Mouse (Mus musculus): ENCODE measurements around the gene Stat5a. TPM values are rescaled to one million over a fixed set of nuclear protein-coding genes. Genes with fewer than 3 reads are reported as not detected.

The Stat5a gene
- polyA plus RNA-seq, 1 experiment, result 4.0 TPM

- Histone ChIP-seq H3K27ac (ENCODE audit: control insufficient read depth, insufficient read depth, low read depth, low read length) (no peak overlapping the region), H3K36me3 (ENCODE audit: control insufficient read depth, insufficient read depth, low read length) (no peaks in the 10 kb centered on the region), H3K4me1 (ENCODE audit: control insufficient read depth, insufficient read depth, low read length) (no peaks in the 10 kb centered on the region), H3K4me3 (ENCODE audit: control insufficient read depth, low read depth, low read length) (no peak overlapping the region), H3K27me3 (ENCODE audit: control insufficient read depth, insufficient read depth, low read length) (no peaks in the 10 kb centered on the region)
- no peak for TF ChIP-seq CTCF (IDR thresholded peaks at IDR 0.05; ENCODE audit: control insufficient read depth, insufficient read depth, insufficient replicate concordance, low read depth, low read length)
- no peak for TF ChIP-seq POLR2A (IDR thresholded peaks at IDR 0.05; ENCODE audit: control insufficient read depth, low read depth, low read length)
These were observed 34.7 kb upstream of the Stat5a start for GRCm38 (mm10) chr11:100824496-100824895.

DNA sequence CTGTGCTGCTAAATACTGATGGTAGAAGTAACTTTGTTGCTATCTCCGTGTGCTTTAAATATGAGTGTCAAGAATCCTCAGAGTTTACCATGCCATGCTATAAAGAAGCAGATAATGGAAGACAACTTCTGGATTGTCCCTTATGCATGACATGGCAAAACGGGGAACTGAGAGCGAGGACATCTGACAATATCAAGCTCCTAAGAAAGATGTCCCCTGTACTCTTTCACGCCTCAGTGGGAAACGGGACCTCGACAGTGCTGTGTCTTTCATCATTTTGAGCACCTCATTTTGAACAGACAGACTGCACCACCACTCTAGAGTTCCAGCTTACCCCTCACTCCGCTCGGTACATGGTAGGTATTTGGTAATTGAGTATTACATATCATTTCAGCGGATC, 33.7 kb upstream of the Stat5a start:
- no peaks in the 10 kb centered on the region for H3K36me3 ChIP-seq (ENCODE audit: control insufficient read depth, insufficient read depth, low read length)
- no peaks in the 10 kb centered on the region for H3K27me3 ChIP-seq (ENCODE audit: control insufficient read depth, insufficient read depth, low read length)
- H3K27ac ChIP-seq (ENCODE audit: control insufficient read depth, insufficient read depth, low read depth, low read length), result no peak overlapping the region
- TF ChIP-seq POLR2A (IDR thresholded peaks at IDR 0.05; ENCODE audit: control insufficient read depth, low read depth, low read length), result no peak
- TF ChIP-seq CTCF (IDR thresholded peaks at IDR 0.05; ENCODE audit: control insufficient read depth, insufficient read depth, insufficient replicate concordance, low read depth, low read length), result no peak
- H3K4me1 ChIP-seq (ENCODE audit: control insufficient read depth, insufficient read depth, low read length), result no peaks in the 10 kb centered on the region
- no peak overlapping the region for H3K4me3 ChIP-seq (ENCODE audit: control insufficient read depth, low read depth, low read length)

GRCm38 (mm10) chr11:100826161-100826866, 32.8 kb upstream of the Stat5a start:
- no peaks in the 10 kb centered on the region for H3K36me3 ChIP-seq (ENCODE audit: control insufficient read depth, insufficient read depth, low read length)
- no peak overlapping the region for H3K27ac ChIP-seq (ENCODE audit: control insufficient read depth, insufficient read depth, low read depth, low read length)
- no peaks in the 10 kb centered on the region for H3K4me1 ChIP-seq (ENCODE audit: control insufficient read depth, insufficient read depth, low read length)
- no peaks in the 10 kb centered on the region for H3K27me3 ChIP-seq (ENCODE audit: control insufficient read depth, insufficient read depth, low read length)
- no peak for TF ChIP-seq POLR2A (IDR thresholded peaks at IDR 0.05; ENCODE audit: control insufficient read depth, low read depth, low read length)
- no peak for TF ChIP-seq CTCF (IDR thresholded peaks at IDR 0.05; ENCODE audit: control insufficient read depth, insufficient read depth, insufficient replicate concordance, low read depth, low read length)
- H3K4me3 ChIP-seq (ENCODE audit: control insufficient read depth, low read depth, low read length), result no peak overlapping the region

- Histone ChIP-seq H3K27me3 (ENCODE audit: control insufficient read depth, insufficient read depth, low read length) (no peaks in the 10 kb centered on the region), H3K4me3 (ENCODE audit: control insufficient read depth, low read depth, low read length) (no peak overlapping the region), H3K36me3 (ENCODE audit: control insufficient read depth, insufficient read depth, low read length) (no peaks in the 10 kb centered on the region), H3K27ac (ENCODE audit: control insufficient read depth, insufficient read depth, low read depth, low read length) (no peak overlapping the region), H3K4me1 (ENCODE audit: control insufficient read depth, insufficient read depth, low read length) (no peaks in the 10 kb centered on the region)
- TF ChIP-seq POLR2A (IDR thresholded peaks at IDR 0.05; ENCODE audit: control insufficient read depth, low read depth, low read length), result no peak
- no peak for TF ChIP-seq CTCF (IDR thresholded peaks at IDR 0.05; ENCODE audit: control insufficient read depth, insufficient read depth, insufficient replicate concordance, low read depth, low read length)
These were observed 30.4 kb upstream of the Stat5a start for GRCm38 (mm10) chr11:100828676-100829151.

DNA sequence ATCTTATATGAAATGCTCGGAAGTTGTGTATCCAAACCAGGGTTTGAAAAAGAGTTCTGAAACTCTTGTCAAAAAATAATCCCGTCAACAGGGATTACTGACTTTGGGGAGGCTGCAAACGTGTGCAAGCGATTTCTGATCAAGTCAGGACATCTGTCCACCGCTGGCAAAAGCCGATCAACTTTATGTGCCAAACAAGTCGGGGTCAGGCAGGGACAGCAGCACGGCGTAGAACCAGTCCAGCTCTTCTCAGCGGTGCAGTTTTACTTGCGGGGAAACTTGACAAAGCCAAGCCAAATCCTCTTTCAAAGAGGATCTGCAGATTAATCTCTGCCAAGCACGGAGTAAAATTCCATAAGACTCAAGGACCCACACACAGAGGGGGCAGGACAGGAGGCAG, 29.5 kb upstream of the Stat5a start:
- Histone ChIP-seq H3K4me1 (ENCODE audit: control insufficient read depth, insufficient read depth, low read length) (no peaks in the 10 kb centered on the region), H3K27me3 (ENCODE audit: control insufficient read depth, insufficient read depth, low read length) (no peaks in the 10 kb centered on the region), H3K27ac (ENCODE audit: control insufficient read depth, insufficient read depth, low read depth, low read length) (no peak overlapping the region), H3K36me3 (ENCODE audit: control insufficient read depth, insufficient read depth, low read length) (no peaks in the 10 kb centered on the region), H3K4me3 (ENCODE audit: control insufficient read depth, low read depth, low read length) (no peak overlapping the region)
- TF ChIP-seq CTCF (IDR thresholded peaks at IDR 0.05; ENCODE audit: control insufficient read depth, insufficient read depth, insufficient replicate concordance, low read depth, low read length) (no peak), POLR2A (IDR thresholded peaks at IDR 0.05; ENCODE audit: control insufficient read depth, low read depth, low read length) (no peak)

- TF ChIP-seq POLR2A (IDR thresholded peaks at IDR 0.05; ENCODE audit: control insufficient read depth, low read depth, low read length), result no peak
- no peak for TF ChIP-seq CTCF (IDR thresholded peaks at IDR 0.05; ENCODE audit: control insufficient read depth, insufficient read depth, insufficient replicate concordance, low read depth, low read length)
These were observed 27.8 kb upstream of the Stat5a start for GRCm38 (mm10) chr11:100831396-100831795.

DNA sequence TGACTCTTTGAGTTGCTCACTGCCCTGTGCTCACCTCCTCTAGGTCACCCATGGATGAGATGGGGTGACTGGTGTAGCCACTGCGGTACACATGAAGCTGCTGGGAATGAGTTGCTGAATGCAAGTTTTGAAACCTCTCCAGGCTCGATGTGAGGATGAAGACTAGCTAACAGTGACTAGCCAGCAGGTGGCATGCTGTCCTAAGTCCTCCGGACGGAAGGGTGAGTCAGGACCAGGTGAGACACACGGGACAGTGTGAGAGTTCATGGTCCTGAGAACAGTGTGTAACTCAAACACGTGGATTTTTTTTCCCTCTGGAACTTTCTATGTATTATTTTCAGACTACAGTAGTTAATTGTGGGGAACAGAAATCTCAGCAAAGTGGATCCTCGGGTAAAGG, 25.7 kb upstream of the Stat5a start:
- Histone ChIP-seq H3K36me3 (ENCODE audit: control insufficient read depth, insufficient read depth, low read length) (no peaks in the 10 kb centered on the region), H3K27me3 (ENCODE audit: control insufficient read depth, insufficient read depth, low read length) (no peaks in the 10 kb centered on the region)
- TF ChIP-seq CTCF (IDR thresholded peaks at IDR 0.05; ENCODE audit: control insufficient read depth, insufficient read depth, insufficient replicate concordance, low read depth, low read length) (peak; percentile 43; the same call in 1 of the 2 replicates), POLR2A (IDR thresholded peaks at IDR 0.05; ENCODE audit: control insufficient read depth, low read depth, low read length) (no peak)

More at GRCm38 (mm10) chr11:100831396-100831795, 27.8 kb upstream of the Stat5a start:
- Histone ChIP-seq H3K4me1 (ENCODE audit: control insufficient read depth, insufficient read depth, low read length) (no peaks in the 10 kb centered on the region), H3K4me3 (ENCODE audit: control insufficient read depth, low read depth, low read length) (no peak overlapping the region), H3K27ac (ENCODE audit: control insufficient read depth, insufficient read depth, low read depth, low read length) (no peak overlapping the region), H3K36me3 (ENCODE audit: control insufficient read depth, insufficient read depth, low read length) (no peaks in the 10 kb centered on the region), H3K27me3 (ENCODE audit: control insufficient read depth, insufficient read depth, low read length) (no peaks in the 10 kb centered on the region)

More for the DNA sequence above, 25.7 kb upstream of the Stat5a start:
- no peak overlapping the region for H3K27ac ChIP-seq (ENCODE audit: control insufficient read depth, insufficient read depth, low read depth, low read length)
- no peak overlapping the region for H3K4me3 ChIP-seq (ENCODE audit: control insufficient read depth, low read depth, low read length)
- no peaks in the 10 kb centered on the region for H3K4me1 ChIP-seq (ENCODE audit: control insufficient read depth, insufficient read depth, low read length)

All from testis, adult 2 months (tissue).